Mouse (Mus musculus) testis, adult 2 months (tissue): ENCODE data around the gene 2610001J05Rik.

Source experiments
- CTCF ChIP-seq: fragments of 200-500 bp; IDR thresholded peaks from 2 replicates; pipeline ENCODE4 v1.5.1; 2012; ENCODE audit warnings: low read depth, mild to moderate bottlenecking, inconsistent platforms, low read length, moderate library complexity; ENCODE audit not compliant: control insufficient read depth, insufficient read depth, insufficient replicate concordance
- POLR2A ChIP-seq: fragments of 200-500 bp; IDR thresholded peaks from 2 replicates; pipeline ENCODE4 v1.6.1; 2012; ENCODE audit warnings: low read depth, mild to moderate bottlenecking, inconsistent platforms, low read length, moderate library complexity; ENCODE audit not compliant: control insufficient read depth

- no peak for TF ChIP-seq CTCF
- peak; percentile 97 for TF ChIP-seq POLR2A
Observed at GRCm38 (mm10) chr6:13870919-13871624, at the start of gene 2610001J05Rik.
